In genomic region chr7:110237451-110237836, GRCm38 (mm10) we compare ENCODE assay signal across 9 mouse cellular contexts. TPM values are rescaled to one million over a fixed set of nuclear protein-coding genes. Genes with fewer than 3 reads are reported as not detected.
DNase-seq lines count a peak whose midpoint lies in the region; ATAC-seq and TF ChIP-seq lines count a peak whose summit lies in the region.
"Had no signal": no experiment of that assay in that cellular context is flagged by ENCODE, and none has a peak within 500 bp of the region (broad histone marks: within the 10 kb centered on the region; RNA-seq: fewer than 3 reads in every experiment).

No protein-coding gene starts in this region.

- no peaks in the 10 kb centered on the region for H3K27me3 ChIP-seq in lung, embryonic 15.5 days
- H3K27me3 ChIP-seq in intestine, embryonic 16.5 days (replicated peaks; ENCODE audit: control insufficient read depth, insufficient read depth, low read length): no peaks in the 10 kb centered on the region
- H3K27me3 ChIP-seq in splenic B cell, adult 2 months (ENCODE audit: control insufficient read depth, insufficient read depth, low read length, poor library complexity, severe bottlenecking): no peaks in the 10 kb centered on the region

- H3K9me3 ChIP-seq in lung, embryonic 15.5 days: no peaks in the 10 kb centered on the region
- H3K9me3 ChIP-seq in intestine, embryonic 16.5 days (ENCODE audit: control insufficient read depth, low read length): no peaks in the 10 kb centered on the region

- no peaks in the 10 kb centered on the region for H3K36me3 ChIP-seq in lung, embryonic 15.5 days
- H3K36me3 ChIP-seq in intestine, embryonic 16.5 days (ENCODE audit: control insufficient read depth, insufficient read depth, low read length): no peaks in the 10 kb centered on the region
- peaks cover 7% of the 10 kb centered on the region for H3K36me3 ChIP-seq in splenic B cell, adult 2 months (ENCODE audit: control insufficient read depth, insufficient read depth, low read length, poor library complexity, severe bottlenecking)

- ATAC-seq in lung, embryonic 15.5 days (ENCODE audit: borderline replicate concordance, extremely low read depth, low FRiP score, low TSS enrichment): peak; percentile 59; the same call in 1 of the 2 replicates
- ATAC-seq in intestine, embryonic 16.5 days: no peak

- peak overlapping the region; percentile 6; the same call in 1 of the 2 replicates for H3K9ac ChIP-seq in lung, embryonic 15.5 days
- H3K9ac ChIP-seq in intestine, embryonic 16.5 days (ENCODE audit: low read depth, low read length): 0 out of 2 replicates have a peak overlapping the region, but pooled peaks have one; percentile 24

- peak overlapping the region; percentile 21 for H3K4me2 ChIP-seq in lung, embryonic 15.5 days
- H3K4me2 ChIP-seq in intestine, embryonic 16.5 days (ENCODE audit: low read depth, low read length): 0 out of 2 replicates have a peak overlapping the region, but pooled peaks have one; percentile 10

- TF ChIP-seq POLR2A in cortical plate, adult 2 months (IDR thresholded peaks at IDR 0.05; ENCODE audit: extremely low read depth, insufficient read depth, low read length): no peak

- H3K4me1 ChIP-seq in lung, embryonic 15.5 days: peaks cover 18% of the 10 kb centered on the region
- H3K4me1 ChIP-seq in cortical plate, adult 2 months (ENCODE audit: control insufficient read depth, insufficient read depth, low read length): no peaks in the 10 kb centered on the region; the same call in 1 of the 2 replicates
- H3K4me1 ChIP-seq in intestine, embryonic 16.5 days (ENCODE audit: control insufficient read depth, insufficient read depth, low read length): peaks cover 14% of the 10 kb centered on the region

- DNase-seq in lung, postnatal 14 days: no peak
- peak; percentile 67 for DNase-seq in splenic B cell, adult 2 months (ENCODE audit: low read depth, low spot score)
- DNase-seq in urinary bladder, adult 2 months (ENCODE audit: low spot score): no peak
- no peak for DNase-seq in frontal cortex, postnatal 36 days (ENCODE audit: low spot score in 2 of 2)
- DNase-seq in gastrocnemius, postnatal 4 days (ENCODE audit: low spot score in 2 of 2): no peak
- DNase-seq: adrenal gland, postnatal 14 days had no signal

- 15% methylated on average over 3 of the region's 3 CpGs for WGBS in lung, embryonic 15.5 days
- WGBS in intestine, embryonic 16.5 days: 26% methylated on average over 3 of the region's 3 CpGs

- TF ChIP-seq CTCF in cortical plate, adult 2 months (IDR thresholded peaks at IDR 0.05; ENCODE audit: extremely low read depth, insufficient read depth, low read length): no peak

- peak overlapping the region; percentile 80 for H3K27ac ChIP-seq in lung, embryonic 15.5 days
- H3K27ac ChIP-seq in cortical plate, adult 2 months (ENCODE audit: insufficient read depth, low read length): peak overlapping the region; percentile 58
- peak overlapping the region; percentile 65; the same call in 1 of the 2 replicates for H3K27ac ChIP-seq in intestine, embryonic 16.5 days (ENCODE audit: low read length)

- no peak overlapping the region for H3K4me3 ChIP-seq in lung, embryonic 15.5 days
- no peak overlapping the region for H3K4me3 ChIP-seq in cortical plate, adult 2 months (ENCODE audit: insufficient read depth, low read length)
- no peak overlapping the region for H3K4me3 ChIP-seq in intestine, embryonic 16.5 days (ENCODE audit: low read length)

RNA-seq across cellular contexts. Expression of gene Swap70, which starts 15.9 kb away (rescaled TPM):
- polyA plus RNA-seq in lung, embryonic 15.5 days (2015; fragmentation: Nextera tagmentation; extraction: Ambion mirVana): 35.4 and 36.1 TPM in 2 replicates
- 9.8 and 10.5 TPM in 2 replicates for polyA plus RNA-seq in cortical plate, adult 2 months (2012; rRNA removed)
- 28.4 and 28.5 TPM in 2 replicates for polyA plus RNA-seq in intestine, embryonic 16.5 days (2015; fragmentation: Nextera tagmentation; extraction: Ambion mirVana)
- polyA plus RNA-seq in urinary bladder, adult 2 months (2012; rRNA removed): 15.2 and 18.3 TPM in 2 replicates
- 10 to 100 TPM; 17.9 to 20.0 TPM for total RNA-seq in gastrocnemius, postnatal 4 days (2021)
